Mouse (Mus musculus) neural tube, embryonic 13.5 days (tissue): ENCODE results near the gene Atp6v1e2. TPM values are rescaled to one million over a fixed set of nuclear protein-coding genes. Genes with fewer than 3 reads are reported as not detected.
A peak's percentile ranks its signal among the peaks of the same experiment; 100 is the strongest.

ENCODE experiments used
- ATAC-seq: fragments of 200-750 bp; cut with Nextera tagmentation; 2 replicates; pipeline ENCODE4 v1.8.0; 2017; ENCODE audit warnings: low read depth, mild to moderate bottlenecking, moderate TSS enrichment, moderate library complexity
- H3K27ac ChIP-seq: fragments of 300-500 bp; sonication (generic); replicated peaks from 2 replicates; pipeline ENCODE4 v1.5.1; 2015; ENCODE audit warnings: moderate library complexity, mild to moderate bottlenecking, inconsistent platforms
- H3K27me3 ChIP-seq: fragments of 300-500 bp; sonication (generic); 2 replicates; pipeline ENCODE4 v1.6.1; 2015; ENCODE audit warnings: mild to moderate bottlenecking, inconsistent platforms
- H3K36me3 ChIP-seq: fragments of 300-500 bp; sonication (generic); 2 replicates; pipeline ENCODE4 v1.6.1; 2015; ENCODE audit warnings: mild to moderate bottlenecking, inconsistent platforms
- H3K4me1 ChIP-seq: fragments of 300-500 bp; sonication (generic); replicated peaks from 2 replicates; pipeline ENCODE4 v1.6.1; 2015; ENCODE audit warnings: inconsistent platforms
- H3K4me2 ChIP-seq: fragments of 300-500 bp; sonication (generic); 2 replicates; pipeline ENCODE4 v1.6.1; 2015; ENCODE audit warnings: inconsistent platforms, mild to moderate bottlenecking, moderate library complexity
- H3K4me3 ChIP-seq: fragments of 300-500 bp; sonication (generic); 2 replicates; pipeline ENCODE4 v1.5.1; 2015; ENCODE audit warnings: mild to moderate bottlenecking, inconsistent platforms
- H3K9ac ChIP-seq: fragments of 300-500 bp; sonication (generic); 2 replicates; pipeline ENCODE4 v1.6.1; 2015; ENCODE audit warnings: moderate library complexity, mild to moderate bottlenecking, inconsistent platforms
- H3K9me3 ChIP-seq: fragments of 300-500 bp; sonication (generic); 2 replicates; pipeline ENCODE4 v1.6.1; 2016; ENCODE audit warnings: inconsistent platforms
- WGBS: fragments of 180-500 bp; shearing (Covaris S2); methylation state at CpG from one replicate; pipeline ENCODE4 v1.1.7; 2015; 5-methylcytosine and 5-hydroxymethylcytosine counted together
- polyA plus RNA-seq: library from polyadenylated mRNA; unstranded; fragments of >200 nt; fragmentation: Nextera tagmentation; extraction: Ambion mirVana; gene quantifications from 2 replicates; pipeline ENCODE4 v1.2.1, GENCODE M21; 2015

The Atp6v1e2 gene
- polyA plus RNA-seq, 1 experiment from 2014 or later = not detected

- Histone ChIP-seq H3K4me3 (no peak overlapping the region), H3K4me2 (no peak overlapping the region), H3K9me3 (no peaks in the 10 kb centered on the region), H3K4me1 (peaks cover 11% of the 10 kb centered on the region), H3K36me3 (no peaks in the 10 kb centered on the region), H3K27me3 (no peaks in the 10 kb centered on the region; the same call in 1 of the 2 replicates), H3K27ac (no peak overlapping the region), H3K9ac (no peak overlapping the region; the same call in 1 of the 2 replicates)
- no peak for ATAC-seq
- WGBS = 70% methylated on average over 14 of the region's 14 CpGs
Measured at GRCm38 (mm10) chr17:86909733-86910495, 37.8 kb downstream of the Atp6v1e2 start.

- Histone ChIP-seq H3K36me3 (no peaks in the 10 kb centered on the region), H3K4me3 (no peak overlapping the region), H3K4me2 (no peak overlapping the region), H3K9me3 (no peaks in the 10 kb centered on the region), H3K4me1 (peaks cover 27% of the 10 kb centered on the region), H3K27ac (no peak overlapping the region), H3K9ac (no peak overlapping the region), H3K27me3 (no peaks in the 10 kb centered on the region; the same call in 1 of the 2 replicates)
- WGBS = 75% methylated on average over 8 of the region's 8 CpGs
- no peak for ATAC-seq
Measured at GRCm38 (mm10) chr17:86908316-86908715, 39.4 kb downstream of the Atp6v1e2 start.

GRCm38 (mm10) chr17:86907092-86907491 is 40.6 kb downstream of the Atp6v1e2 start:
- no peak overlapping the region for H3K4me2 ChIP-seq
- no peaks in the 10 kb centered on the region for H3K9me3 ChIP-seq
- no peak overlapping the region for H3K9ac ChIP-seq
- H3K36me3 ChIP-seq = no peaks in the 10 kb centered on the region
- ATAC-seq = no peak
- H3K27ac ChIP-seq = no peak overlapping the region
- H3K4me3 ChIP-seq = no peak overlapping the region
- WGBS = 75% methylated on average over 3 of the region's 3 CpGs
- H3K4me1 ChIP-seq = peaks cover 31% of the 10 kb centered on the region
- H3K27me3 ChIP-seq = no peaks in the 10 kb centered on the region; the same call in 1 of the 2 replicates

GRCm38 (mm10) chr17:86906601-86907000 is 41.1 kb downstream of the Atp6v1e2 start:
- H3K4me1 ChIP-seq = peaks cover 31% of the 10 kb centered on the region
- H3K4me3 ChIP-seq = no peak overlapping the region
- H3K9ac ChIP-seq = no peak overlapping the region
- H3K36me3 ChIP-seq = no peaks in the 10 kb centered on the region
- no peak for ATAC-seq
- H3K27me3 ChIP-seq = no peaks in the 10 kb centered on the region; the same call in 1 of the 2 replicates
- no peaks in the 10 kb centered on the region for H3K9me3 ChIP-seq
- H3K27ac ChIP-seq = no peak overlapping the region
- H3K4me2 ChIP-seq = no peak overlapping the region
- 32% methylated on average over 6 of the region's 6 CpGs for WGBS

GRCm38 (mm10) chr17:86906136-86906461 is 41.6 kb downstream of the Atp6v1e2 start:
- 4% methylated on average over 9 of the region's 9 CpGs for WGBS
- Histone ChIP-seq H3K4me3 (no peak overlapping the region), H3K9me3 (no peaks in the 10 kb centered on the region), H3K36me3 (no peaks in the 10 kb centered on the region), H3K4me2 (peak overlapping the region; percentile 34), H3K4me1 (peaks cover 31% of the 10 kb centered on the region), H3K27me3 (no peaks in the 10 kb centered on the region; the same call in 1 of the 2 replicates), H3K27ac (peak overlapping the region; percentile 70), H3K9ac (no peak overlapping the region)
- ATAC-seq = peak; percentile 47

GRCm38 (mm10) chr17:86905297-86906135 is 42.2 kb downstream of the Atp6v1e2 start:
- 12% methylated on average over 19 of the region's 19 CpGs for whole genome bisulfite sequencing
- Histone ChIP-seq H3K9me3 (no peaks in the 10 kb centered on the region), H3K27me3 (no peaks in the 10 kb centered on the region; the same call in 1 of the 2 replicates), H3K36me3 (no peaks in the 10 kb centered on the region), H3K4me2 (peak overlapping the region; percentile 34), H3K27ac (peak overlapping the region; percentile 70), H3K9ac (no peak overlapping the region), H3K4me1 (peaks cover 31% of the 10 kb centered on the region), H3K4me3 (no peak overlapping the region)
- peak; percentile 68 for ATAC-seq

- WGBS = 62% methylated on average over 3 of the region's 3 CpGs
- H3K4me3 ChIP-seq = no peak overlapping the region
- H3K4me1 ChIP-seq = peaks cover 31% of the 10 kb centered on the region
- no peaks in the 10 kb centered on the region for H3K9me3 ChIP-seq
- 0 out of 2 replicates have a peak overlapping the region, but pooled peaks have one; percentile 70 for H3K27ac ChIP-seq
- no peak overlapping the region for H3K4me2 ChIP-seq
- ATAC-seq = no peak
- H3K9ac ChIP-seq = no peak overlapping the region
- H3K36me3 ChIP-seq = no peaks in the 10 kb centered on the region
- no peaks in the 10 kb centered on the region; the same call in 1 of the 2 replicates for H3K27me3 ChIP-seq
Measured at GRCm38 (mm10) chr17:86904206-86904605, 43.5 kb downstream of the Atp6v1e2 start.

- WGBS = 20% methylated on average over 7 of the region's 7 CpGs
- Histone ChIP-seq H3K27ac (no peak overlapping the region), H3K9me3 (no peaks in the 10 kb centered on the region), H3K4me3 (no peak overlapping the region), H3K4me1 (peaks cover 31% of the 10 kb centered on the region), H3K9ac (no peak overlapping the region), H3K27me3 (no peaks in the 10 kb centered on the region; the same call in 1 of the 2 replicates), H3K4me2 (no peak overlapping the region), H3K36me3 (no peaks in the 10 kb centered on the region)
- no peak for ATAC-seq
Measured at GRCm38 (mm10) chr17:86903596-86903995, 44.1 kb downstream of the Atp6v1e2 start.

GRCm38 (mm10) chr17:86902399-86903067 is 45.2 kb downstream of the Atp6v1e2 start:
- no peak overlapping the region for H3K4me3 ChIP-seq
- H3K4me1 ChIP-seq = peaks cover 31% of the 10 kb centered on the region
- no peaks in the 10 kb centered on the region for H3K9me3 ChIP-seq
- ATAC-seq = no peak
- 92% methylated on average over 14 of the region's 14 CpGs for WGBS
- H3K27ac ChIP-seq = no peak overlapping the region
- H3K9ac ChIP-seq = no peak overlapping the region
- no peak overlapping the region for H3K4me2 ChIP-seq
- no peaks in the 10 kb centered on the region for H3K36me3 ChIP-seq
- no peaks in the 10 kb centered on the region; the same call in 1 of the 2 replicates for H3K27me3 ChIP-seq

- Histone ChIP-seq H3K9me3 (no peaks in the 10 kb centered on the region), H3K4me3 (no peak overlapping the region), H3K36me3 (no peaks in the 10 kb centered on the region), H3K27me3 (no peaks in the 10 kb centered on the region), H3K9ac (no peak overlapping the region), H3K4me1 (peaks cover 26% of the 10 kb centered on the region), H3K27ac (no peak overlapping the region), H3K4me2 (no peak overlapping the region)
- no peak for ATAC-seq
- 89% methylated on average over 5 of the region's 5 CpGs for WGBS
Measured at GRCm38 (mm10) chr17:86900564-86900963, 47.1 kb downstream of the Atp6v1e2 start.

GRCm38 (mm10) chr17:86899821-86900220 is 47.9 kb downstream of the Atp6v1e2 start:
- Histone ChIP-seq H3K4me1 (peaks cover 18% of the 10 kb centered on the region), H3K9me3 (no peaks in the 10 kb centered on the region), H3K9ac (no peak overlapping the region), H3K27me3 (no peaks in the 10 kb centered on the region), H3K27ac (no peak overlapping the region), H3K36me3 (no peaks in the 10 kb centered on the region), H3K4me2 (no peak overlapping the region), H3K4me3 (no peak overlapping the region)
- ATAC-seq = no peak
- WGBS = 85% methylated on average over 5 of the region's 5 CpGs
